Mouse (Mus musculus) liver, embryonic 14.5 days (tissue): ENCODE results near the gene Polk. TPM values are rescaled to one million over a fixed set of nuclear protein-coding genes. Genes with fewer than 3 reads are reported as not detected.

Experiments
- ATAC-seq: fragments of 200-750 bp; cut with Nextera tagmentation; 2 replicates; pipeline ENCODE4 v1.8.0; 2017; ENCODE audit warnings: moderate number of reproducible peaks, mild to moderate bottlenecking, moderate library complexity; ENCODE audit not compliant: insufficient read depth
- DNase-seq, 3 experiments: peaks; one replicate each; pipeline ENCODE4 v3.0.0-alpha.2; 2012 to 2013; ENCODE audit warnings: low read depth in 3 of 3, low spot score in 3 of 3
- H3K27ac ChIP-seq: fragments of 300-500 bp; sonication (generic); 2 replicates; pipeline ENCODE4 v1.5.1; 2014; ENCODE audit warnings: moderate library complexity, mild to moderate bottlenecking, control low read depth, inconsistent platforms
- H3K27me3 ChIP-seq: fragments of 300-500 bp; sonication (generic); 2 replicates; pipeline ENCODE4 v1.6.1; 2014; ENCODE audit warnings: mild to moderate bottlenecking, low read length, moderate library complexity; ENCODE audit not compliant: control insufficient read depth, insufficient read depth
- H3K36me3 ChIP-seq: fragments of 300-500 bp; sonication (generic); replicated peaks from 2 replicates; pipeline ENCODE4 v1.6.1; 2014; ENCODE audit warnings: low read depth; ENCODE audit not compliant: control insufficient read depth, insufficient read depth
- H3K4me1 ChIP-seq, 2 experiments: fragments of 200-500 bp in 1 of 2; fragments of 300-500 bp in 1 of 2; sonication (generic) in 1 of 2; replicated peaks; 2 replicates each; pipeline ENCODE4 v1.6.1; 2012 to 2014; ENCODE audit warnings: antibody characterized with exemption in 1 of 2, inconsistent platforms in 1 of 2, low read length in 1 of 2; ENCODE audit not compliant: control insufficient read depth in 2 of 2, insufficient read depth in 2 of 2
- H3K4me2 ChIP-seq: fragments of 300-500 bp; sonication (generic); 2 replicates; pipeline ENCODE4 v1.6.1; 2014; ENCODE audit warnings: low read depth, mild to moderate bottlenecking, control low read depth, moderate library complexity
- H3K4me3 ChIP-seq, 2 experiments: fragments of 200-500 bp in 1 of 2; fragments of 300-500 bp in 1 of 2; sonication (generic) in 1 of 2; 2 replicates each; pipeline ENCODE4 v1.5.1; 2012 to 2014; ENCODE audit warnings: low read depth in 2 of 2, low read length in 2 of 2, mild to moderate bottlenecking in 2 of 2, control low read depth in 1 of 2, inconsistent platforms in 1 of 2, moderate library complexity in 1 of 2; ENCODE audit not compliant: insufficient read depth in 1 of 2
- H3K9ac ChIP-seq: fragments of 300-500 bp; sonication (generic); replicated peaks from 2 replicates; pipeline ENCODE4 v1.6.1; 2014; ENCODE audit warnings: mild to moderate bottlenecking, control low read depth, moderate library complexity
- H3K9me3 ChIP-seq: fragments of 300-500 bp; sonication (generic); 2 replicates; pipeline ENCODE4 v1.6.1; 2016; ENCODE audit warnings: low read length, mixed read lengths; ENCODE audit not compliant: control insufficient read depth
- CTCF ChIP-seq: IDR thresholded peaks from 2 replicates; pipeline ENCODE4 v1.5.1; 2016; ENCODE audit warnings: antibody characterized with exemption, low read depth, control low read depth
- EP300 ChIP-seq: IDR thresholded peaks from 2 replicates; pipeline ENCODE4 v1.6.1; 2016; ENCODE audit warnings: antibody characterized with exemption, low read depth
- WGBS: fragments of 180-500 bp; shearing (Covaris S2); extraction: QIAGEN DNeasy Blood & Tissue Kit; methylation state at CpG from one replicate; pipeline ENCODE4 v1.1.7; 2014; ENCODE audit not compliant: insufficient replicate concordance; 5-methylcytosine and 5-hydroxymethylcytosine counted together
- polyA plus RNA-seq, 2 experiments: library from polyadenylated mRNA; depleted of rRNA in 1 of 2; stranded (reverse) in 1 of 2; unstranded in 1 of 2; fragments of >200 nt; fragmentation: Nextera tagmentation in 1 of 2; extraction: Ambion mirVana in 1 of 2; gene quantifications; 2 replicates each; pipeline versions ENCODE4 v1.2.1 to v1.2.3; 2012 to 2014

Polk gene
- polyA plus RNA-seq, 2 experiments: 2.7 to 3.5 TPM

DNA sequence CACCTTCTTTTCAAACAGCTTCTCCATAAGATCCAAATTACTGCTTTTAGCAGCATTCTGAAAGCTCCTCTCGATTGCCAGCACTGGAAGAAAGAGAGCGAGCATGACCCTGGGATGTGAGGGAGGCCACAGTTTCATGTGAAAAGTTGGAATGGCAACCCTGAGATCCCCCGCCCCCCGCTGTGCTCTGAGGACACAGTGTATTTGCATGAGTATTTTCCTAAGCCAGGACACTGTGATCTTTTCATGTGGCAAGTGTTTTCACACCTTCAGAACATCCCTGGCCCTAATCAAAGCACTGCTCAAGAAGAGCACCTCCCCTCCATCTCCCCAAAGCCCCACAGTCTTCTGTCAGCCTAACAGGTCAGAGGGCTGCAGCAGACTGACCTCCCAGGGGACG lies 77.1 kb downstream of the Polk start:
- ATAC-seq (no peak), DNase-seq (no peak)
- no peaks in the 10 kb centered on the region for H3K9me3 ChIP-seq
- H3K27me3 ChIP-seq: no peaks in the 10 kb centered on the region
- 56% methylated on average over 5 of the region's 5 CpGs for whole genome bisulfite sequencing
- H3K4me1 ChIP-seq: no peaks in the 10 kb centered on the region
- no peak overlapping the region for H3K9ac ChIP-seq
- no peak overlapping the region for H3K4me2 ChIP-seq
- TF ChIP-seq CTCF (no peak), EP300 (no peak)
- no peaks in the 10 kb centered on the region for H3K36me3 ChIP-seq
- no peak overlapping the region for H3K27ac ChIP-seq
- H3K4me3 ChIP-seq: no peak overlapping the region

DNA sequence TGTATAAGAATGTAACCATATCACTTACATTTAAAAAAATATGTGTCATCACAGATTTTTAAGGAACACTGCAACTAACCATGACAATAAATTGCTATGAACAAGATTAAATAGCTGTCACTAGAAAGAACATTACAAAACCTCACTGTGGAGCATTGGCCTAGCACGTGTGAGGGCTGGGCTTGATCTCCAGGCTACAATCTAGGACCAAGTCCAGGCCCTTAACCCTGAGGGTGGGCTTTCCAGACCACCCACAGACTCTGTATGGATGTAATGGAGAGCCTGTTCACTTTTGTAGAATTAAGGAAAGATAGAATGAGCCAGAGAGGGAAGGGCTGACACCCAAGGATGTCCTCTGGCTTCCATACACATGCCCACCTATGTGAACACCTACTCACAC lies 79.7 kb downstream of the Polk start:
- H3K4me1 ChIP-seq: no peaks in the 10 kb centered on the region
- H3K4me2 ChIP-seq: no peak overlapping the region
- H3K36me3 ChIP-seq: no peaks in the 10 kb centered on the region
- no peaks in the 10 kb centered on the region for H3K9me3 ChIP-seq
- H3K9ac ChIP-seq: no peak overlapping the region
- H3K4me3 ChIP-seq: no peak overlapping the region
- DNase-seq (no peak), ATAC-seq (no peak)
- no peaks in the 10 kb centered on the region for H3K27me3 ChIP-seq
- TF ChIP-seq CTCF: no peak
- no peak for TF ChIP-seq EP300
- H3K27ac ChIP-seq: no peak overlapping the region
- 63% methylated on average over 1 of the region's 1 CpGs for WGBS

DNA sequence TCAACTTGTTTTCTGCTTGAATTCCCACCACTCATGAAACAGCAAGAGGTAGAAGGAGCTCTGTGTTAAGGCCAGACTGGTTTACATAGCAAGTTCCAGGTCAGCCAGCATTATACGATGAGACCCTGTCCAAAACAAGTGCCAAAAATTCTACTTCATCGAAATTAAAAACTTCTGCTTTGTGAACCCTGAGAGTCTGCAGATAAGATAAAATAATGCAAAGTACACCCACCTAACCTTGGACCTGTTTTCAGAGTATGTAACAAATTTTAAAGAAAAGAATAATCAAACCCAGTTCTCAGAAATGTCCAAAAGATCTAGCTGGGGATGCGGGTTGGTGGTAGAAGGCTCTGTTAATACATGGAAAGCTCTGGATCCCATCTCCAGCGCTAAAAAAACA lies 83.8 kb downstream of the Polk start:
- Histone ChIP-seq H3K4me3 (no peak overlapping the region), H3K27me3 (no peaks in the 10 kb centered on the region), H3K4me1 (no peaks in the 10 kb centered on the region), H3K27ac (no peak overlapping the region), H3K9me3 (no peaks in the 10 kb centered on the region), H3K9ac (no peak overlapping the region), H3K4me2 (no peak overlapping the region), H3K36me3 (no peaks in the 10 kb centered on the region)
- DNase-seq (no peak), ATAC-seq (no peak)
- WGBS: 66% methylated on average over 4 of the region's 4 CpGs
- TF ChIP-seq EP300 (no peak), CTCF (no peak)

DNA sequence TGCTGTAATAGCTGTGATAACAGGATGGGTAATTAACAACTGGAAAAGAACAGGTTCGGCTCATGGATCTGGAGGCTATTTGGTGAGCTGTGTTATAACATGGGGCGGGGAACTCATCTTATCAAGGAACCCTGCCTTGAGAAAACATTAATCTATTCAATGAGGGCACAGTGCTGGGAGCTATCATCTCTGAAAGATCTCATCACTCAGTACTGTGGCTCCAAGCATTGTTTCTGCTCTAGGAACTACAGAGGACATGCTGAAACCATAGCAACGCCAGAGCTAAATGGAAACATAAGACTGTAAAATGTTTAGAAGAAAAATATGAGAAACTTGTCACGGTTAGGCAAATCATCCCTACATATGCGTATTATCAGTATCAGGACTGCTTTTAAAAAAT lies 84.4 kb downstream of the Polk start:
- TF ChIP-seq EP300 (no peak), CTCF (no peak)
- Histone ChIP-seq H3K4me2 (no peak overlapping the region), H3K27ac (no peak overlapping the region), H3K4me1 (no peaks in the 10 kb centered on the region), H3K4me3 (no peak overlapping the region), H3K9me3 (no peaks in the 10 kb centered on the region), H3K27me3 (no peaks in the 10 kb centered on the region), H3K36me3 (no peaks in the 10 kb centered on the region), H3K9ac (no peak overlapping the region)
- 62% methylated on average over 5 of the region's 5 CpGs for WGBS
- DNase-seq (no peak), ATAC-seq (no peak)

DNA sequence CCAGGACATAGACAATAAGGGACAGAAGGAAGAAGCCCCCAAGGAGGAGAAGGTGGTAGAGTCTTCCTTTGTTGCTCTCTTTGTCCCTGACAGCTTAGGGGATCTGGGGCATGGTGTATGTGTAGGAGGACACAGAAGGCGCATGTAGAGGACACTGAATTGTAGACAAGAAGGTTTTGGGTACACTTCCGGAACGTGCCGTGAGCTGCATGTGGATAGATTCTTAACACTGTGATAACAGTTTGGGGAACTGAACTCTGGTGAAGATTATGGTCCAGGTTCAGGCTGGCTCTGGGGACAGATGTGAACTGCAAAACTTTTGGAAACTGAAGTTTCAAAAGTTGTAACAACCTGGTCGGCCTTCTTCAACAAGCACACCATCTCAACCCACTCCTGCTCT lies 84.8 kb downstream of the Polk start:
- H3K27ac ChIP-seq: no peak overlapping the region
- H3K4me2 ChIP-seq: no peak overlapping the region
- no peaks in the 10 kb centered on the region for H3K27me3 ChIP-seq
- WGBS: 64% methylated on average over 5 of the region's 5 CpGs
- DNase-seq (no peak), ATAC-seq (no peak)
- no peak overlapping the region for H3K9ac ChIP-seq
- no peak overlapping the region for H3K4me3 ChIP-seq
- TF ChIP-seq CTCF (no peak), EP300 (no peak)
- H3K36me3 ChIP-seq: no peaks in the 10 kb centered on the region
- no peaks in the 10 kb centered on the region for H3K9me3 ChIP-seq
- H3K4me1 ChIP-seq: no peaks in the 10 kb centered on the region

DNA sequence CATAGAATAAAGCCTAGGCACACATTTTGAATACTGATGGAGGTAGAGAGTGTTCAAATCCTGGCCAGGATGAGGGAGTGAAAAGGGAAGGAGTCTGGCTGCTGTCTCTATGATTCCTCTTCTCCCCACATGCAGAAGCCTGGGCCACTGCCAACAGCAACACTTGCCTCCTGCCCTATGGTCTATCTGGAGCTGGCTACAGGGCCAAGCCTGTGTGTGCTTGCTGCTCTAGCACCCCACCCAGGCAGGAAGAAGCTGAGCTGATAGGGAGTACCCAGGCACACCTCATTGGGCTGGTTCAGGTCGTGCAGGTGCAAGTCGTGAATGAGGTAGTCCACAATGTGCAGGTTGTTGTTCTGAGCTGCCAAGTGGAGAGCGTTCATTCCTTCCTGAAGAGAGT lies 88.1 kb downstream of the Polk start:
- Histone ChIP-seq H3K27me3 (no peaks in the 10 kb centered on the region), H3K4me3 (no peak overlapping the region), H3K9me3 (no peaks in the 10 kb centered on the region), H3K27ac (no peak overlapping the region), H3K4me2 (no peak overlapping the region), H3K4me1 (no peaks in the 10 kb centered on the region), H3K36me3 (no peaks in the 10 kb centered on the region), H3K9ac (no peak overlapping the region)
- TF ChIP-seq CTCF: no peak
- no peak for TF ChIP-seq EP300
- WGBS: 56% methylated on average over 3 of the region's 3 CpGs
- no peak for DNase-seq
- no peak for ATAC-seq
